Mouse (Mus musculus): Measurements from ENCODE around the gene Qrfpr. TPM values are rescaled to one million over a fixed set of nuclear protein-coding genes. Genes with fewer than 3 reads are reported as not detected.

Gene Qrfpr
- total RNA-seq (2023): not detected

DNA sequence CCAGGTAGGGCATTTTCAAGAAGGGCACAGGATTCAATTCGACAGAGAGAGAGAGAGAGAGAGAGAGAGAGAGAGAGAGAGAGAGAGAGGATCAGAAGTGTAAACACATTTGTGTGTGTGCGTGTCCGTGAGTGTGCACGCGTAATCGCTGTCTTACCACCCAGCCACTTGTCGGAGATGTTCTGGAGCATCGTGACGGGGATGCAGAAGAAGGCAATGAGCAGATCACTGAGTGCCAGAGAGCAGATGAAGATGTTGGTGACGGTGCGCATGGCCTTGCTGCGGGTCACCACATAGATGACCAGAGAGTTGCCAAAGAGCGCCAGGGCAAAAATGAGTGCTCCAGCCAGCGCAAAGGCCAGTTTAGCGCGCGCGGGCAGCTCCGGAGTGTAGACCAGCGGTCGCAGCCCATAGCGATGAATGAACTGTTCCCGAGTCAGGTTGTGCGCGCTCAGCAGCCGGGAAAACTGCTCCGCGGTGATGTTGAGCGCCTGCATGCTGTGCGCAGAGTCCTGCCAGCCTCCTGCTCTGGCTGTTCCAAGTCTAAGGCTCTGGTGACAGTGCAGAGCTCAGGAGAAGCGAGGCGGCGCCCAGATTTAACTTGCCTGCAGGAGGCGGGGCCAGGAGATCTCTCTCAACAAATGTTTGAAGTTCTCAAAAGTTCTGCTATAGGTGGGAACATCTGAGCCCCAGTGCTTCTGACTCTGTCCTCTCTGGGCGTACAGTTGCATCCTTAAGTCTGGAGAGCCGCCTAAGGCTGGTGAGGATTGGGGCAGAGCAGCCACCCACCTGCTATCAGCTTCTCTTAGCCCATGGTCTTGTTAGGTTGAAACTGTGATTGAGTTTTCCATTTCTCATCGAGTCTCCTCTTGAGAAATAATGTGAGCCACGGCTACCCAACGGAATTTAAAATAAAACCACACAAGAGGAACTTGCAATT is at the start of gene Qrfpr:
Qrfpr (minus strand) TSS at position 571 of the 940 bp plus-strand sequence.

DNA sequence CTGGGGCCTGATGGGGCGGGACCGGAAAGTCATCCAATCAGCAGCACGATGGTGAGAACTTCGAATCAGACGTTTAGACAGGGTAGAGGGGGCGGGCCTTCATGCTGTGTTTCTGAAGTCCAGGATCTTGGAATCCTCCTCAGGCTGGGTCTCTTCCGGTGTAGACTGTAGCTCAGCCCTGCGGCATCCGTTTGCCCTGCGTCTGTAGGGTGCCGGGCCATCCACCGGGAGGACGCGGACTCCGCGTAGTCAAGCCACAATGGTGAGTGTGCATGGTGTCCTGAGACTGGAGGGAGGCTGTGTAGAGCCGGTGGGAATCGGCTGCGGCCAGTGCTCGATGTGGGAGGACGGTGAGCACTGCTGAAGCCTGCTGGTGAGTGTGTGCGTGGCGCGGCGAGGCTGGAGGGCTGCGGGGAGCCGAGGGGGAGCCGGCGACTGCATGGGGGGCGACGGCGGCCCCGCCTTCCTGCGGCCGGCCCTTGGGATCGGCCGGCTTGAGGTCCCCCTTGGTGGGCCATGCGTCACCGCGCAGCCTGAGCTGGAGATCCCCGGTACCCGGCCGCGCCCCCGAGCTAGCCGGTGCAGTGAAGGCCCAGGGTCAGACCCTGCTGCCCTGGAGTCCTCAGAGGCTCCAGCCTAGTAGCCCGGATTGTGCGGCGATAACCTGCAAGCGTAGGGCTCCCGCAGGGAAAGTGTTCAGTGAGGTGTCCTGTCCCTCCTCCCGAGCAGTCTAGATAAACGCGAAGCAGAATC is 71.0 kb downstream of the Qrfpr start, which contains the start of gene D3Ertd254e:
D3Ertd254e (plus strand) TSS at position 84 of the 753 bp plus-strand sequence.

Other genes with a start within 250 kb of the Qrfpr start
- gene Mccc1, start 221.6 kb downstream of the Qrfpr start, total RNA-seq (2023): 26.5 TPM
- not detected for gene Ccdc144b, start 168.8 kb downstream of the Qrfpr start, total RNA-seq (2023)
- 32.5 TPM for gene Acad9, start 156.3 kb downstream of the Qrfpr start, total RNA-seq (2023)
- gene D3Ertd254e, start 71.3 kb downstream of the Qrfpr start, total RNA-seq (2023): 4.8 TPM